Mouse (Mus musculus): ENCODE data around the gene Gpc5. TPM values are rescaled to one million over a fixed set of nuclear protein-coding genes. Genes with fewer than 3 reads are reported as not detected.

Gene Gpc5
- total RNA-seq, 1 experiment from 2014 or later = not detected

- no peak for ATAC-seq (replicated peaks; ENCODE audit: insufficient number of reproducible peaks, low FRiP score, low TSS enrichment, poor library complexity, severe bottlenecking)
Measured at GRCm38 (mm10) chr14:115436617-115437016, 344.6 kb downstream of the Gpc5 start.

DNA sequence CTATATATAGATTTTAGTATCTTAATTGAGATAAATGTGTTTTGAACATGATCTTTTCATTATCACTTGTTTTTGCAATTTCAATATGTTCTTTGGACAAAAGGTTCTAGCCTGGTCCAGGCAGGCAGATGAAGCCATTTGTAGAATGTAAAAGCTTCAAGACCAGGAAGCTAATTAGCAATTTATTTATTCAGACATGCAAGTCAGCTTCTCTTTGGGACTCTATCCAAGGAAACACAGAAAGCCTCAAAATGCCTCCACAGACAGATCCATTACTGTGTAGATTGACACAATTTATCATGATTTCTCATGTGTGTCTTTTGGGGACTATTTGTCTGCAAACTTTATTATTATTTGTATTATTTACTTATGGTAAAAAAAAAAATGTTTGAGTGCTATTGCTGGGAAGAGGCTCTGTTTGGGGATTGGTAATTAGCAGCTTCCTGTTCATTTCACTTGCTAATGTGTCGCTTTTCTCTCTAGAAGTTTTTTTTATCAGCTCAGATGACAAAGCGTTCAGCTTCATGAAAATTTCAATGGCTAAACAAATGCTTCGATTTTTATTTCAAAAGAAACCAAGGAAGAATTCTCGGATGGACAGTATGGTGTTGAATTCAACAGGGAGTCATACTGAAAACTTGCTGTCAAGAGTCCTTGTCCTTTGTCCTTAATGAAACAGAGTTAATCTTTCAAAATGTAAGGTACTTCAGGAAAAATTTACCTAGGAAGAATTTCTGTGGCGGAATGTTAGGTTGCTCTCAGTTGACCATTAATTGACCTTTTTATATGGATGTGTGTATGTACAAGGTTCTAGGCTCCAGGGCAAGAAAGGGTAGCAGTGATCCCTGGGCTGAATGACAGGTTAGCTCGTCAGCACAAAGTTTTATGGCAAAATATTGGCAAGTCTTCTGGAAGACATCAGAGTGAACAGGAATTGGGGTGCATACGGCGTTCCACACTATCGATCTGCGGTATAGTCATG, 353.1 kb downstream of the Gpc5 start:
- no peak for ATAC-seq (replicated peaks; ENCODE audit: insufficient number of reproducible peaks, low FRiP score, low TSS enrichment, poor library complexity, severe bottlenecking)

DNA sequence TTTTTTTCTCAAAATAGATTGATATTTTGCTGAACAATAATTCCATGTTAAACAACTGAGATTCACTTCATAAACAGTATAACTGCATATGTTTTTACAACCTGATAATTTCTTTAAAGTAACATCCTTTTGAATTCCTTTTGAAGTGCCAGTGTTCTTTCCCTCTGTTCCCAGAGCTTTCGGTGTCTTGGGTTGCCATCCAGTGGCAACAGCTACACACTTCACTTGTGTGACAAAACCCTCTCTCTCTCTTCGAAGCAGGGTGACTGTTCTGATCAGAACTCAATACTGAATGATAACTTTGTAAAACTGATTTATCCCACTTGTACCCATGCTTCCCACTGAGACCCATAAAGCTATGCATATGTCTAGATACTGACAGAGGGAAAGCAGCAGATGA, 358.9 kb downstream of the Gpc5 start:
- ATAC-seq (replicated peaks; ENCODE audit: insufficient number of reproducible peaks, low FRiP score, low TSS enrichment, poor library complexity, severe bottlenecking) = no peak

- ATAC-seq (replicated peaks; ENCODE audit: insufficient number of reproducible peaks, low FRiP score, low TSS enrichment, poor library complexity, severe bottlenecking) = no peak
Measured at GRCm38 (mm10) chr14:115467960-115468359, 375.9 kb downstream of the Gpc5 start.

DNA sequence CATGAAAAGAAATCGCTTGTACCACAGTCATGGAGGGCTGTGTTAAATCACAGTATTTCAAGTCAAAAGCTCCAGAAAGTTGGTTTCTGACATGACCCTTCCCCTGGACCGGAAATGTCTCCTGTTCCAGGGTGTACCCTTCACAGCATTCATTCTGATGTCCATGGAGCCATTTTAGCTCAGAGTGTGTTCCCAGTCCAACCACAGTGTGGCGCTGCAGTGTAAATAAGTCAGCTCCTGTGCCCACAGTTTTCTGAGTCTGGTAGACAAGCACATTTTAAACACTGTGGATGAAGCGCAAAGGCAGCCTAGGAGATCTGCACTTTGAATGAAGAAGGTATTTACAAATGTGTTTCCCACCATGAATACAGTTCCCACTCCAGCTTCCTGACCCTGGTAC, 383.2 kb downstream of the Gpc5 start:
- ATAC-seq (replicated peaks; ENCODE audit: insufficient number of reproducible peaks, low FRiP score, low TSS enrichment, poor library complexity, severe bottlenecking) = no peak

DNA sequence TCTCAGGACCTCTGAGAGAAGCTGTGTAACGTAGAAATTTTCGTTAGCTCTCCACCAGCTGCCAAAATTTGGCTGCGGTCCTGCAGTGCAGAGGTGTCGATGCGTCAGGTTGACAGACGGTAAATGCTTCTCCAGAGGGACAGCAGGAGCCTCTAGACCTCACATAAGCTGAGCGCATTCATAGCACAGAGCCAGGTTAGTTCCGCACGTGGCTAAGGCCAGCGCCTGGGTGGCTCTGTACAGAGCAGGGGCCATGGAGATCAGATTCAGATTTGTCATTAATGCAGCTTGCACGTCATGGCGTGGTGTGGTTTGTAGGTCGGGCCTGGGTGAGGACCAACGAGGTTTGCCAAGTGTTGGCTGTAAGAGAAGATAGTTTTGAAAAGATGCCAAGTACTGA, 385.3 kb downstream of the Gpc5 start:
- no peak for ATAC-seq (replicated peaks; ENCODE audit: insufficient number of reproducible peaks, low FRiP score, low TSS enrichment, poor library complexity, severe bottlenecking)

GRCm38 (mm10) chr14:115485090-115485489, 393.1 kb downstream of the Gpc5 start:
- ATAC-seq (replicated peaks; ENCODE audit: insufficient number of reproducible peaks, low FRiP score, low TSS enrichment, poor library complexity, severe bottlenecking) = no peak

- ATAC-seq (replicated peaks; ENCODE audit: insufficient number of reproducible peaks, low FRiP score, low TSS enrichment, poor library complexity, severe bottlenecking) = no peak
Measured at GRCm38 (mm10) chr14:115500794-115501193, 408.8 kb downstream of the Gpc5 start.

GRCm38 (mm10) chr14:115546516-115547282, 454.7 kb downstream of the Gpc5 start:
- no peak for ATAC-seq (replicated peaks; ENCODE audit: insufficient number of reproducible peaks, low FRiP score, low TSS enrichment, poor library complexity, severe bottlenecking)

- ATAC-seq (replicated peaks; ENCODE audit: insufficient number of reproducible peaks, low FRiP score, low TSS enrichment, poor library complexity, severe bottlenecking) = no peak
Measured at GRCm38 (mm10) chr14:115551996-115552395, 460.0 kb downstream of the Gpc5 start.

DNA sequence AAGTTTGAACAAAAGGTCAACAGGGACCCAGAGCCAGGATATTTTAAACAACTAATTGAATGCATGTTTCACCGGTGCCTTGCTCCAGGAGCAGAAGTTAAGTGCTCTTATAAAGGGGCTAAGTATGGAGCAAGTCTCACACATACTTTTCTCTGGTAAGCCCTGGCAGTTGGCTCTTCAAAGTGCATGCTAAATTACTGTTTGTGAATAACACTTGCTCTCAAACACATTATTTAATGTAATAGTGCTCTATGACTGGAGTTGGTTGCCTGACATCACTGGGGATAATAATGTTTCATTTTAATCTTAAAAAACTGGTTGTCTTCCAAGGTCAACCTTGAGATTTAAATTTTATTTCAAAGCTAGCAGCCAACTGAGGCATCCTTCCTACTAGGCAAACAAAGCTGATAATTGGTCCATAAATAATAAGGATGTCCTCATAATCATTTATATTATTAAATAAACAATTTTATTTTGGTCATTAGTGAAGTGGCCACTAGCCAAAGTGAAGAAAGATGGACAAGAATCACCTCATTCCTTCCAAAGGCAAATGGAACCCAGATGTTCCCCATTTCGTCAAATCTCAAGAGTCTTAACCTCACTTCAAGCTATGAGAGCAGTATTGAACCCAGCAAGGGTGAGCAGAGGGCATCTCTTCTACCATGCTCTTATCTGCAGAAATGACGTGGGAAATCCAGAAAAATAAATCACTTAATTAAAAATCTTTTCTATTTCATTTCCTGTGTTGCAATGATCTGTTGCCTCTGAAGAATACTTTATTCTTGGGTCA, 488.6 kb downstream of the Gpc5 start:
- ATAC-seq (replicated peaks; ENCODE audit: insufficient number of reproducible peaks, low FRiP score, low TSS enrichment, poor library complexity, severe bottlenecking) = no peak

GRCm38 (mm10) chr14:115581256-115581633, 489.2 kb downstream of the Gpc5 start:
- no peak for ATAC-seq (replicated peaks; ENCODE audit: insufficient number of reproducible peaks, low FRiP score, low TSS enrichment, poor library complexity, severe bottlenecking)

DNA sequence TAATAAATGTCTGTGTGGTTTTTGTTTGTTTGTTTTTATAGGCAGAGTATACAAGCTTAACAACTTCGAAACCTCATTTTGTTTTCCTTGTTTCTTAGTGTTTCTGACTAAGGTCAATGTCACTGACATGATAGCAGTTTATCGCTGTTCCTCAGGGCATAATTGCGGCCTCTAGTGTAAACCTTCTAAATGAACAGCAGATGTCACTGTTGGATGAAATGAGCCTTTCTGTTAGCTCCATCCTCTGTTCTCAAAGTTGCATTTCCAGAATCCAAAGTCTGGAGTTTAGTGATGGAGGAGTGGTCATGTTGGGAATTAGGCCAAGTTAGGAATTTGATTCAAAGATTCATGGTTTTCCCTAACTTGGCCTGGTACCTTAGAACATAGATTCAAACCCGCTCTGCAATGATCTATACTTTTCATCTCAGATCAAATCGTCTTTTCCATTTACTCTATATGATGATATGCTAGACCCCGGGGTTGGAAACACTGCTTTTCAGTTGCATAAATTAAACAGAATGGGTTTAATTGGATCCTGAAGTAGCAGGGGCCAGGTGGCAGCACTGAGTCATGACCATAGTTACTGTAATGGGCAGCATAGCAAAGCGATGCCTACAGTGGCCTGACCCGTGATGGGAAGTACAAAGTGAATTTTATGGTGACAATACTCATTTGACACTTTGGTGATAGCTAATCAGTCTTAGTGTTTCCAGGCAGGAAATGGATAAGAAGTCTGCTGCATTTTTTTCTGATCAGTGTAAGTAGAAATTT, 508.4 kb downstream of the Gpc5 start:
- no peak for ATAC-seq (replicated peaks; ENCODE audit: insufficient number of reproducible peaks, low FRiP score, low TSS enrichment, poor library complexity, severe bottlenecking)

GRCm38 (mm10) chr14:115614154-115614553, 522.1 kb downstream of the Gpc5 start:
- no peak for ATAC-seq (replicated peaks; ENCODE audit: insufficient number of reproducible peaks, low FRiP score, low TSS enrichment, poor library complexity, severe bottlenecking)

- ATAC-seq (replicated peaks; ENCODE audit: insufficient number of reproducible peaks, low FRiP score, low TSS enrichment, poor library complexity, severe bottlenecking) = no peak
Measured at GRCm38 (mm10) chr14:115616305-115616704, 524.3 kb downstream of the Gpc5 start.

DNA sequence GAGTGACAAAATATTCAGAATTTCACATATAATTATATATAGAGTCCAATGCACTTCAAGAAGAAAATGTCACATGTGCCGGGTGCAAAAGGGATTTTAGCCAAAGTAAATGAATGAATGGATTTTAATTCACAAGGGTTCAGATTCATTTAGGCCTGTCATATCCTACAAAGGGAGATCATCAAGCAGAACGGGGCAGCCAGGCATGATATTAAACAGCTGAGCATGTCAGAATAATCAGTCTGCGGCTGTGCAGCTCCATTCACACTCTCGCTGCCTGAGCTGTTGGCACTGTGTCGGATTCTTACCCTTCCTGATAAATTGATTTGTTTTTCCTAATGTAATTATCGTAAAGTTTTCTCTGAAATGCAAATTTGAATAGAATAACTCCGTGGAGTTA, 524.8 kb downstream of the Gpc5 start:
- ATAC-seq (replicated peaks; ENCODE audit: insufficient number of reproducible peaks, low FRiP score, low TSS enrichment, poor library complexity, severe bottlenecking) = no peak

DNA sequence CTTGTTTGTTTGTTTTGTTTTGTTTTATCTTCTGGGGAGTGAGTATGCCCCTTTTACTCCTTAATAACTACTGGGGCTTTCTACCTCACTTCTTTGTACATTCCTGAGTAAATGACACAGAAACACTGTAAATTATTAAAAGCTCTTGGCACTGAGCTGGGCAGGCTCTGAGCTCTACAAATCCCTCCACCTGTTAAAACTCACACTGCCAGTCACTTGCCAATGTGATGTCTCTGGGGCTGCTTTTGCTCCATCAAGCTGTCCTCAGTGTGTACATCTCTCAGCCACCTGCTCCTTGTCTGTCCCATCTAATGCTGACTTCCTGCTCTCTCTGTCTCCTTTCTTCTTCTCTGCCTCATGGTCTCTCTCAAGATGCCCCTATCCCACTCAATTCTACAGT, 528.5 kb downstream of the Gpc5 start:
- no peak for ATAC-seq (replicated peaks; ENCODE audit: insufficient number of reproducible peaks, low FRiP score, low TSS enrichment, poor library complexity, severe bottlenecking)

DNA sequence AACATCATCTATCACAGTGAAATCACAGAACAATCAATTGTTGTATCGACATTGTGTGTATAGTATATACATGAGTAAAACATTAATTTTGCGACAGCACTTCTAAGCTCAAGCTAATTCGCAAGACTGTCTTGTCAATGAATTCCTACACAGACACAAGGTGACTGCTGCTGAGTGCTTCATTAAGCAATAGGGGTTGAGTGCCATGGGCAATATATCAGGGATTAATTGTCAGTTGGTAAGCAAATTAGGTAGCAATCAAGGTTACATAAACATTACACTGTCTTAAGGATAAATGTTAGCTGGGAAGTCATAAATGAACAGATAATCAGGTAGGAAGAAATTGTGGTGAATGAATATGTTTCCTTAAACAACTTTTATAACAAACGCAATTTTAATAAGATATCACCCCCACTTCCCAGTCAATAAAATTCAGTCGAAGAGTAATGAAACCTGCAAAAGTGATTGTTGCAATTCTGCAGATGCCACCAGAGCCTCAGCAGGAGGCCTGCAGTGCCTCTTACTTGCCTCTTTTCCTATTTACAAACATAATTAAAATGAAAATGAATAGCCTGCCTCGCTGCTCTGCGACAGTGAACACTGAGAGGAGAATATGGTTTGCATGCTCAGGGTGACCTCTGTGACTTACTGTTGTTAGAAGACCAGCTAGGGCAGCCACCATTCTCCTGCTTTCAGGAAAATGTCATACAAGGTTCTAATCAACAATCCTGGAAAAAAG, 539.3 kb downstream of the Gpc5 start:
- no peak for ATAC-seq (replicated peaks; ENCODE audit: insufficient number of reproducible peaks, low FRiP score, low TSS enrichment, poor library complexity, severe bottlenecking)

Measured in monocyte, adult 5-6 weeks (primary cell).